Mouse (Mus musculus) heart, postnatal 0 days (tissue): Measurements from ENCODE around the gene Pon2.

Experiments
- CTCF ChIP-seq: IDR thresholded peaks from 2 replicates; pipeline ENCODE4 v1.5.1; 2016; ENCODE audit warnings: antibody characterized with exemption, control low read depth, low read depth
- EP300 ChIP-seq: IDR thresholded peaks from 2 replicates; pipeline ENCODE4 v1.6.1; 2016; ENCODE audit warnings: antibody characterized with exemption, low read depth

- TF ChIP-seq CTCF (no peak), EP300 (no peak)
These were observed 43.0 kb downstream of the Pon2 start for GRCm38 (mm10) chr6:5255291-5255690.
